Mouse (Mus musculus) heart, embryonic 12.5 days (tissue): Measurements from ENCODE around the gene Vgll2. TPM values are rescaled to one million over a fixed set of nuclear protein-coding genes. Genes with fewer than 3 reads are reported as not detected.

Experiments used
- ATAC-seq: fragments of 200-750 bp; cut with Nextera tagmentation; 2 replicates; pipeline ENCODE4 v1.8.0; 2017; ENCODE audit warnings: moderate TSS enrichment, moderate library complexity; ENCODE audit not compliant: insufficient number of reproducible peaks, low FRiP score
- H3K27ac ChIP-seq: fragments of 300-500 bp; sonication (generic); 2 replicates; pipeline ENCODE4 v1.5.1; 2016; ENCODE audit warnings: mild to moderate bottlenecking, moderate library complexity; ENCODE audit not compliant: poor library complexity, severe bottlenecking
- H3K27me3 ChIP-seq: fragments of 300-500 bp; sonication (generic); replicated peaks from 2 replicates; pipeline ENCODE4 v1.6.1; 2016; ENCODE audit warnings: mild to moderate bottlenecking, moderate library complexity
- H3K36me3 ChIP-seq: fragments of 300-500 bp; sonication (generic); 2 replicates; pipeline ENCODE4 v1.6.1; 2016; ENCODE audit warnings: mild to moderate bottlenecking, moderate library complexity
- H3K4me1 ChIP-seq: fragments of 300-500 bp; sonication (generic); replicated peaks from 2 replicates; pipeline ENCODE4 v1.6.1; 2016; ENCODE audit warnings: mild to moderate bottlenecking
- H3K4me2 ChIP-seq: fragments of 300-500 bp; sonication (generic); 2 replicates; pipeline ENCODE4 v1.6.1; 2016; ENCODE audit warnings: mild to moderate bottlenecking, moderate library complexity
- H3K4me3 ChIP-seq: fragments of 300-500 bp; sonication (generic); 2 replicates; pipeline ENCODE4 v1.5.1; 2016; ENCODE audit warnings: mild to moderate bottlenecking
- H3K9ac ChIP-seq: fragments of 300-500 bp; sonication (generic); 2 replicates; pipeline ENCODE4 v1.6.1; 2016; ENCODE audit warnings: mild to moderate bottlenecking, moderate library complexity
- H3K9me3 ChIP-seq: fragments of 300-500 bp; sonication (generic); replicated peaks from 2 replicates; pipeline ENCODE4 v1.6.1; 2016; ENCODE audit warnings: mild to moderate bottlenecking, moderate library complexity
- WGBS: fragments of 180-500 bp; shearing (Covaris S2); methylation state at CpG from one replicate; pipeline ENCODE4 v1.1.7; 2016; 5-methylcytosine and 5-hydroxymethylcytosine counted together
- polyA plus RNA-seq: library from polyadenylated mRNA; unstranded; fragments of >200 nt; fragmentation: Nextera tagmentation; extraction: Ambion mirVana; gene quantifications from 2 replicates; pipeline ENCODE4 v1.2.1, GENCODE M21; 2016

The Vgll2 gene
- 0.29 and 0.33 TPM in 2 replicates for polyA plus RNA-seq

DNA sequence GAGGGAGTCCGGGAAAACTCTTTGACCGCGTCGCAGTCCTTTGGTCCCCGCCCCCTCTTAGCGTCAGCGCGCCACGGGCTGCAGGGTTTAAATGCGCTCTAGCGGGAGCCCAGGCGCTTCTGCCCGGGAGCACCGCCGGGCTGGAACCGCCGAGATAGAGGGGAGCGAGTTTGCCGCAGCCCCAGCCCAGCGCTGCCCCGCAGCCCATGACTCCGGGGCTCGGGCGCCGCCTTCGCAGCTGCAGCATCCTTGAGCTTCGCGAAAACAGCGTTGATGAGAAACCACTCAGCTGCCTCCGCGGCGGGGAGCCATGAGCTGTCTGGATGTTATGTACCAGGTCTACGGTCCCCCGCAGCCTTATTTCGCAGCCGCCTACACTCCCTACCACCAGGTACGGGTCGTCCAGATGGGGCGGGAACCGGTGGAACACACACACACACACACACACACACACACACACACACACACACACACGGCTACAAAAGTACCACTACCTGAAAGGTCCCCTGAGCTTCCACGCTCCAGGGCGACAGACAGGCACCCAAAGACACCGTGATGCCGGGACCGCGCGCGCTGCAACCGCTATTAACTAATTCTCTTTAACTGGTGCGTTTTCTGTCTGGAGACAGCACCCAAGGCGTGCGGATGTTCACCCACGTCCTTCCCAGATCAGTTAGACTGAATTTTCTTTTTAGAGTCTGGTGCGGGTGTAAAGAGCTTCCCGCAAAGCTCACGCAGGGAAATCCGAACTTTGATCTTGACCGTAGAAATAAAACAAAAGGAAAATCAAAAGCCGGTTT, at the start of gene Vgll2:
TSS of gene Vgll2 (plus strand) at position 90 of the 800 bp plus-strand sequence.
- Histone ChIP-seq H3K9ac (peak within 1 kb of the TSS; percentile 62), H3K27me3 (peaks cover 81% of the 10 kb centered on the region), H3K4me2 (peak within 1 kb of the TSS; percentile 99), H3K36me3 (no peaks in the 10 kb centered on the region), H3K9me3 (no peaks in the 10 kb centered on the region), H3K4me1 (peaks cover 21% of the 10 kb centered on the region), H3K4me3 (peak within 1 kb of the TSS; percentile 59), H3K27ac (no peak within 1 kb of the TSS)
- ATAC-seq = peak; percentile 45; the same call in 1 of the 2 replicates
- WGBS = under 1% methylated on average over 56 of the region's 60 CpGs

DNA sequence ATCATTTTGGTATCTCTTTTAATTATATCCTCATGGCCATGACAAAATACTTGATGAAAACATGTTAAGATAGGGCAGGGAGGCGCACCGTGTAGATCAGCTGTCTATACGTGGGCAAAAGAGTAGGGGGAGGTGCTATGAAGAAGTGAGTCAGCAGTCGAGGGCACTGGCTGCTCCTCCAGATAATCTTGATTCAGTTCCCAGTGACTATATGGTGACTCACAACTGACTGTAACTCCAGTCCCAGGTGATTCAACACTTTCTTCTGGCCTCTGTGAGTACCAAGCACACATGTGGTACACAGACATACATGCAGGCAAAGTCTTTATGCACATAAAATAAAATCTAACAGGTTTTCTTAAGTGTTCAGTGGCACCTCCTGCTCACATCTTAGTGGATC, 47.2 kb upstream of the Vgll2 start:
- Histone ChIP-seq H3K4me2 (no peak overlapping the region), H3K9ac (no peak overlapping the region), H3K27ac (no peak overlapping the region), H3K4me1 (no peaks in the 10 kb centered on the region), H3K4me3 (no peak overlapping the region), H3K27me3 (no peaks in the 10 kb centered on the region), H3K9me3 (no peaks in the 10 kb centered on the region), H3K36me3 (no peaks in the 10 kb centered on the region)
- ATAC-seq = no peak
- WGBS = 57% methylated on average over 4 of the region's 4 CpGs

GRCm38 (mm10) chr10:51975587-51975986, 46.7 kb upstream of the Vgll2 start:
- Histone ChIP-seq H3K9me3 (no peaks in the 10 kb centered on the region), H3K4me2 (no peak overlapping the region), H3K9ac (no peak overlapping the region), H3K4me1 (no peaks in the 10 kb centered on the region), H3K36me3 (no peaks in the 10 kb centered on the region), H3K4me3 (no peak overlapping the region), H3K27me3 (no peaks in the 10 kb centered on the region), H3K27ac (no peak overlapping the region)
- ATAC-seq = no peak
- WGBS = 77% methylated on average over 3 of the region's 3 CpGs

- H3K36me3 ChIP-seq = no peaks in the 10 kb centered on the region
- H3K4me1 ChIP-seq = no peaks in the 10 kb centered on the region
- H3K9me3 ChIP-seq = no peaks in the 10 kb centered on the region
- H3K9ac ChIP-seq = no peak overlapping the region
- no peak overlapping the region for H3K27ac ChIP-seq
- no peaks in the 10 kb centered on the region for H3K27me3 ChIP-seq
- H3K4me3 ChIP-seq = no peak overlapping the region
- no peak overlapping the region for H3K4me2 ChIP-seq
- 72% methylated on average over 6 of the region's 6 CpGs for WGBS
- no peak for ATAC-seq
These were observed 40.7 kb upstream of the Vgll2 start for GRCm38 (mm10) chr10:51981651-51982050.

- ATAC-seq = no peak
- no peak overlapping the region for H3K9ac ChIP-seq
These were observed 39.9 kb upstream of the Vgll2 start for GRCm38 (mm10) chr10:51982395-51982794.

DNA sequence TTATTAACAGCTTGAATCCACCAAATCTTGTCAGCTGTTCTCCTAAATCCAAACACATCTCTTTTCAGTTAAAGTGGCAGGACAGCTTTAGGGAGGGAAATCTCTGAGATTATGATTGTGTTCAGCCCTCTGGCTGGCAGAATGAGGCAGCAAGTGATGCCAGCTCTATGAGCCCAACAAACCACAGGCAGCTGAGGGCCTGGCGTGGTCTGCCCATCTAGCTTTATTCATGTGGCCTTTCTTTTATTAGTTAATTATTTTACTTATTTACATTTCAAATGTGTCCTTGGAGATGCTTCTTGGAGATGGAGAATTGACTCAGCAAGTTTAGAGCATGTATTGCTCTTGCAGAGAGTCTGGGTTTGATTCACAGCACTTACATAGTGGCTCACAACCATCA, 3.8 kb upstream of the Vgll2 start:
- Histone ChIP-seq H3K4me1 (peaks cover 15% of the 10 kb centered on the region), H3K9me3 (no peaks in the 10 kb centered on the region), H3K9ac (no peak overlapping the region), H3K4me2 (no peak overlapping the region), H3K27me3 (peaks cover 49% of the 10 kb centered on the region), H3K27ac (no peak overlapping the region), H3K36me3 (no peaks in the 10 kb centered on the region), H3K4me3 (no peak overlapping the region)
- ATAC-seq = no peak
- WGBS = 59% methylated on average over 1 of the region's 1 CpGs

More at GRCm38 (mm10) chr10:51982395-51982794, 39.9 kb upstream of the Vgll2 start:
- 74% methylated on average over 6 of the region's 6 CpGs for WGBS
- no peak overlapping the region for H3K27ac ChIP-seq
- H3K4me1 ChIP-seq = no peaks in the 10 kb centered on the region
- H3K27me3 ChIP-seq = no peaks in the 10 kb centered on the region
- no peaks in the 10 kb centered on the region for H3K36me3 ChIP-seq
- H3K4me2 ChIP-seq = no peak overlapping the region
- no peaks in the 10 kb centered on the region for H3K9me3 ChIP-seq
- H3K4me3 ChIP-seq = no peak overlapping the region

DNA sequence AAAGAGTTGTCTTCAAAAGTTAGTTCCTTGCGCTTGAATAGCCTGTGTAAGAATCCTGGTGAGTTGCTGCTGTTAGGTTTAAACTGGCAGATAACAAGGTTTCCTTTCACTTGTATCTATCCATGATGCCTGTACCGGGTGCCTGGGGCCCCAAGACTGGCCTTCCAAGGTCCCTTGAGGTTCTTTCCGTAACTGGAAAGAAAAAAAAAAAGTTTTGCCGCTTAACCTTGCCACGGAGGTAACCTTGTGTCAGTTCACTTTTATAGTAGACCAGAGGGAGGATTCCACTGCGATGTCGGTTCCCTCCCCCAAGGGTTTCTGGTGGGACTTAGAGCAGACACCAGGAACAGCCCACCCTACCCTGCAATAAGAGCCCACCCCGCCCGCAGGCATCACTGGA, 1.1 kb upstream of the Vgll2 start:
- H3K36me3 ChIP-seq = no peaks in the 10 kb centered on the region
- H3K4me3 ChIP-seq = no peak overlapping the region
- ATAC-seq = no peak
- no peaks in the 10 kb centered on the region for H3K9me3 ChIP-seq
- no peak overlapping the region for H3K9ac ChIP-seq
- no peak overlapping the region for H3K27ac ChIP-seq
- 3% methylated on average over 9 of the region's 9 CpGs for WGBS
- H3K4me2 ChIP-seq = peak overlapping the region; percentile 99; the same call in 1 of the 2 replicates
- peaks cover 71% of the 10 kb centered on the region for H3K27me3 ChIP-seq
- peaks cover 15% of the 10 kb centered on the region for H3K4me1 ChIP-seq

DNA sequence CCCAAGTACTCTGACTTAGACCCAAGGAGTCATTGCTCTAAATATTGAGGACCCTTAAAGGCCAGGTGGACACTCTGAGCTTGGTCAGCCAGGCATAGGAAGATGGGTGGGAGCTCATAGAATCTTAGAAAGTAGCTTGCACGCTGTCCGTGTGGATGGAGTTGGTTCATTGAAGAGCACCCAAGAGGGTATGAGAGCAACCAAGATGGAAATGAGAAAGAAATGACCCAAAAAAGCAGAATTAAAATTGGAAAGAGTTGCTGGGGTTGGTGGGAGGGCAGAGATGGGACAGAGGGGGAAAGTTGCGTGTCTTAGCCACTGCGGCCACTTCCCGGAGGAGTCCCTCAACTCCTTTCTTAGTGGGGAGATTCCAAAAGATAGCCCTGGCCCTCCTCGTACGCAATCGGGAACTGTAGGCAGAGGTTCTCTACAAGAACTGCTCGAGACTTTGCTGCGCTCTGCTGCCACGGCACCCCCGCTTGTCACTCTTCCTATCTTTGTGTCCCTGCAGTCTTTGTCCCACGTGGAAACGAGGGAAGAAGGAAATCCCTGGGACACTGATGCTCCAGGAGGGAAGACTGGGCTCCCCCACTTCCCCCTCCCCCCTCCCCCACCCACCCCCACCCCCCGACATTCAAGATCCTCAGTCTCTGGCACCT, 437 bp upstream of the Vgll2 start:
- no peaks in the 10 kb centered on the region for H3K36me3 ChIP-seq
- H3K4me1 ChIP-seq = peaks cover 15% of the 10 kb centered on the region
- under 1% methylated on average over 14 of the region's 15 CpGs for WGBS
- peak overlapping the region; percentile 46; the same call in 1 of the 2 replicates for H3K9ac ChIP-seq
- ATAC-seq = no peak
- peaks cover 74% of the 10 kb centered on the region for H3K27me3 ChIP-seq
- H3K4me2 ChIP-seq = peak overlapping the region; percentile 99
- no peaks in the 10 kb centered on the region for H3K9me3 ChIP-seq
- H3K27ac ChIP-seq = no peak overlapping the region
- H3K4me3 ChIP-seq = peak overlapping the region; percentile 59

DNA sequence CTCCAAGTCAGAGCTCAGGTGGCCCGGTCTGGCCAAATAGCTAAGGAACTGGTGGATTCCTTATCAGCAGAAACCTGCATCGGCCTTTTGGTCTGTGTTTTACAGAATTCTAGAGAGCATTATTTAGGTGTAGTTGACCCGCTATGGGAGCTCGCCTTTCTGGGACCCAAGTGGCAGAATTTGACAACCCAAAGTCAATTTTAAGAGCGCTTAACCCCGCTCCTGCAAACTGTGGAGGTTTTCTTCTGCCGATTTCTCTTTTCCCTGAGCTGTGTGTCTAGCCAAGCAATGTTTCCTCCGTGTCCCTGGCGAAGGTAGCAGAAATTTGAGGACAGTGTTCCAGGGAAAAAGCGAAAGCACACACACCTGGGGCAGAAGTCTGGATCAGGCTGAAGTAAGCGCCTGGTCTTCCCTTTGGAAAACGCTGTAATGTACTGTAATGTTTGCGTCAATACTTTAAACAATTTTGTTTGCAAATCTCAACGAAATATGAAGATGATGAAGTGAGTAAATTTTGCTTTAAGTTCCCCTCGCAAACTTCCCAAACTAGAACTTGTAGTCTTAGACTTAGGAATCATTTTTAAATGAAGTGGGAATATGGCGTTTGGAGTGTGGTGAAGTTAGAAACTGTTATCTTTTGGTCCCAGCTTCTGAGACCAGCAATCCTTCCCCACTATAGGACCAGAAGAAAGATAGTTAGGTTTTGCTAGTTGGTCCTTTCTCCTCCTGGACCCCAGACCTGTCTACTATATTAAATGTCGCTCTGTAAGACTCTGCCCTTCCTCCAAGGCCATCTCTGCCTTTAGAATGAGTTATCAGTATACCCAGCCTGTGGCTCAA, 1.1 kb downstream of the Vgll2 start:
- no peak overlapping the region for H3K27ac ChIP-seq
- ATAC-seq = no peak
- no peaks in the 10 kb centered on the region for H3K36me3 ChIP-seq
- H3K4me1 ChIP-seq = peaks cover 26% of the 10 kb centered on the region
- peak overlapping the region; percentile 99 for H3K4me2 ChIP-seq
- peaks cover 88% of the 10 kb centered on the region for H3K27me3 ChIP-seq
- H3K4me3 ChIP-seq = peak overlapping the region; percentile 59
- H3K9ac ChIP-seq = no peak overlapping the region
- 4% methylated on average over 17 of the region's 17 CpGs for WGBS
- no peaks in the 10 kb centered on the region for H3K9me3 ChIP-seq

- Histone ChIP-seq H3K27ac (no peak overlapping the region), H3K4me3 (no peak overlapping the region), H3K4me2 (no peak overlapping the region), H3K27me3 (peaks cover 88% of the 10 kb centered on the region), H3K36me3 (no peaks in the 10 kb centered on the region), H3K9me3 (no peaks in the 10 kb centered on the region), H3K4me1 (peaks cover 26% of the 10 kb centered on the region), H3K9ac (no peak overlapping the region)
- 11% methylated on average over 2 of the region's 2 CpGs for WGBS
- no peak for ATAC-seq
These were observed 1.7 kb downstream of the Vgll2 start for GRCm38 (mm10) chr10:52024053-52024410.

- Histone ChIP-seq H3K4me3 (no peak overlapping the region), H3K9ac (no peak overlapping the region), H3K36me3 (no peaks in the 10 kb centered on the region), H3K27me3 (peaks cover 90% of the 10 kb centered on the region), H3K4me1 (peaks cover 29% of the 10 kb centered on the region), H3K4me2 (no peak overlapping the region), H3K27ac (no peak overlapping the region), H3K9me3 (no peaks in the 10 kb centered on the region)
- 3% methylated on average over 1 of the region's 1 CpGs for WGBS
- no peak for ATAC-seq
These were observed 3.0 kb downstream of the Vgll2 start for GRCm38 (mm10) chr10:52025291-52025690.
